Mouse (Mus musculus) kidney, adult 8-10 months (tissue): ENCODE measurements around the gene Kdelr1.
A peak's percentile ranks its signal among the peaks of the same experiment; 100 is the strongest.

ENCODE experiments used
- DNase-seq, 2 experiments: peaks; one replicate each; pipeline ENCODE4 v3.0.0; 2022

Kdelr1 gene

DNA sequence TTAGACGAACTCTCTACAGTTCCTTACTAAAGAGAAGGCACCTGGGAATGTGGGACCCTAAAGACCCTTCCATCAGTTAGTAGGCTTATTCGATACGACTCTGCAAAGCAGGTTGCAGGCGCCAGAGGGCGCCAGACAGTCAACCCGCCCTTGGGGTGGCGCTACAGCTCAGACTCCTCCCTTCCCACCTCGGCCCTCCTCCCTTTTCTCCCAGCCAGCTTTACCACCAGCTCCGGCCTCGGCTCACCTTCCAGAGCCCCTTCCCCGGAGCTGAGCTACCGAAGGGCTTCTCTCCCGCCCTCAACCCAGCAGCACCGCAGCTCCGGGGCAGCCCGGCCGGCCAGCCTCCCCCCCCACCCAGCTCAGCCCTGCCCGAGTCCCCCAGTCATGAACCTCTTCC lies at the start of gene Kdelr1:
Gene Kdelr1 (plus strand): TSS at position 149 of the 400 bp plus-strand sequence.
- peak; percentile 87 to 91 for DNase-seq

GRCm38 (mm10) chr7:45824598-45824997 lies 48.0 kb upstream of the Kdelr1 start, which contains the start of gene Kcnj14:
TSS of gene Kcnj14 (minus strand) at chr7:45824782.
- DNase-seq, result no peak

DNA sequence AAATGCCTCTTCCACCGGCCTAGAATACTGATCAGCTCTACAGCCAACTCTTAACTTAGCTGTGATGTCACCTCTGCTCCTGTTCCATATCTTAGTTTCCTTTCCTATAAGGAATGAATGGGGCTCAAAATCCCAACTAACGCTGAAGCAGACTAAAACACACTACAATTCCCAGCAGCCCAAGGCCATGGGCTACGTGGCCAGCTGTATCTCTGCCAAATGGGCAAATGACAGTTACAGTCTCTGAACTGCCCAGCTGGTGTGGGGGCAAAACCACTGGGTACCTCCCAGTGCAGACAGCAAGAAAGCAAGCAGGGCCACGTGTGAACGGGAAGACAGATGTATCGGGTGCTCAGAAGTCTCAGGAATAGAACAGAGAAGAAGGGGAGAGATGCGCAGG lies 45.9 kb upstream of the Kdelr1 start:
- DNase-seq, result no peak

GRCm38 (mm10) chr7:45830427-45831127 lies 42.0 kb upstream of the Kdelr1 start, which contains the start of gene Grwd1:
TSS of gene Grwd1 (minus strand) at chr7:45830944.
- peak; percentile 86 to 90 for DNase-seq

DNA sequence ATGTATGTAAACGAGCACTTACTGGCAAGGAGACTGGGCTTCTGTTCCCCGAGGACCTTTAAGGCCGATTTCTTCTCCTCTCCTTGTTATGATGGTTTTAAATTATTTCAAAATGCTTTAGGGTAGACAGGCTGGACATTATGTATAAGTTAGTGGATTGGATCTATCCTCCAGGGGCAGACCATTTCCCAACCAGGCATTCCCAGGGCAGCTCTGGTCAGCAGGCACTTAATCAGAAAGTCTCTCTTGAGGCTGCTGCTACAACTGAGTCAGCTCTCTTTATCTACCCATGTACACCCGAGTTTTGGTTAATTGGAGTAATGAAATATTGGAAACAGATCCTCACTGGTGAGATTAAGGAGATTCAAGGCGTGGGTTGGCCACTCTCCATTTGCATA lies 41.4 kb upstream of the Kdelr1 start:
- no peak for DNase-seq

- no peak for DNase-seq
These were observed 40.1 kb upstream of the Kdelr1 start for GRCm38 (mm10) chr7:45832428-45832827.

DNA sequence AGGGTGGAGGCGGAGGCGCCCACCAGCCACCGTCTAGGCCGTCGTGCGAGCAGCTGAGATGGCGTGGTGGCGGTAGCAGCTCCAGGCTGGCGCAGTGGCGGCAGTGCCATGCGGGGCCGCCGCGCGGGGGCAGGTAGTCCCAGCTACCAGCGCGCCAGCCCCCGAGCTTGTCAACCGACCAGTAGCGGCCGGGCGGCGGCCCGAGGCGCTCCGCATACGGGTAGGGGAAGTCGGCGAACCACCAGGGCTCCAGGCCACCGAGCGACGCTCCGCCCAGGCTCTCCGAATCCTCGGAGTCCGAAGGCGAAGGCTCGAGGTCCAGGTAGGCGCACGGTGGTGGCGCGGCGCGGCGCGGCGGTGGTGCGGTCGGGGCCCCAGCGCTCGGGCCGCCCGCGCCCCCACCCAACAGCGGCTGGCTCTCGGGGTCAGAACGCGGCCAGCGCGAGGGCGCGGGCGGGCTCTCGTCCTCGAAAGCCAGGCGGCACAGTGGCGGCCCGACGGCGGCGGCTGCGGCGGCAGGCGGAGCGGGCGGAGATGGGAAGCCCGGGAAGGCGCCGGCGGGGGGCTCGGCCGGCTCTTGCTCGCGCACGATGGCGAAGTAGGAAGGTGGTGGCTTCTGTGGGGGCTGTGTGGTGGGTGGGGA lies 39.3 kb upstream of the Kdelr1 start:
- DNase-seq, result no peak

DNA sequence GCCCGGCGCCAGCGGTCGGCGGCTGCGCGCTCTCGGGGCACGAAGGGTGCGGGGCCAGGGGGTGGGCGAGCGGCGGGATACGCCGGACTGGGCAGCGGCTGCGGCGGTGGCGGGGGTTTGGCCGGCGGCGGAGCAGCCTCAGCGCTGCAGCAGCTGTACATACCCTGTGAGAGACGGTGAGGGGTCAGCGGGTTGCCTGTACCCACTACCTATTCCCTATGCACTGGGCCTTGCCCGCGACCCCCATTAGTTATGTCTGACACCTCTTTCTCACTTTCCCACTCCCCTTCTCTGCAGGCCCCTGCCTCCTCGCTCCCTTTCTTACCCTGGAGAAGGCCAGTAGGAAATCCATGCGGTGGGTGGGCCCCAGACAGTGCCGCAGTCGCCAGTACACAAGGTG lies 38.6 kb upstream of the Kdelr1 start:
- no peak for DNase-seq

DNA sequence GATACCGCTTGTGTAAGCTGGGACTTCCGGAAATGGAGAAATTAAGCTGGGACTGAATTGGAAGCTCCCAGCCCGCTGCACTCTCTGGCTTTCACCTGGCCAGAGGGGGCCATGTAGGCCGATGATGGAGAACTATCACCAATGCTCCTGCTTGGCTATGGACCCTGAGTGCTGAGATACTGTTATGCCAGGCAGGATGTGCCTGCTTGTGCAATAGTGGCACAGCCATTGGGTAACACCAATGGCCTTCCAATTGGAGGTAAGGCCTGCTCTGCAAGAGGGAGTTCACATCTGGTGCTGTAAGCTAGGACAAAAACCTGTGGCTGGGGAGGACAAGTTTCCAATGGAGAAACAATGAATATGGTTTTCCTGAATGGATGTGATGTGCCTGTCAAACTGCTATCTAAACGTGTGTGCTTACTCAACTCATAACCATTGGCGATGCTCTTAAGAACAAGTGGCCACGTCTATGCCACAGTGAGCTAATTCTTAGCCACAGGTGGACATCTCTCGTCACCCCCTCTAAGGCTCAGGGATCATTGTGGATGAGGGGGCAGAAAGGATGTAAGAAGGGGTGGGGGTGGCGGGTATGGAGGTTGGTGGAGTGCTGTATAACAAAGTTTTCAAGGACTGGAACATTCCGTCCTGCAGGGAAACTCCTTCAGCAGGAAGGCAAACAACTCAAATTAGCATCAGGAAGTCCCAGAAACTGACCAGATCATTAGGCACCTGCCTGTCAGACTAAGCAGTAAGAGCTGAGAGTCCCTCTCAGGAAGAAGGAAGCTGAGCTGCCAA lies 29.4 kb upstream of the Kdelr1 start:
- DNase-seq, result no peak

GRCm38 (mm10) chr7:45848447-45849027 lies 24.0 kb upstream of the Kdelr1 start:
- no peak for DNase-seq

GRCm38 (mm10) chr7:45850661-45851060 lies 21.9 kb upstream of the Kdelr1 start:
- no peak for DNase-seq

GRCm38 (mm10) chr7:45853089-45853488 lies 19.5 kb upstream of the Kdelr1 start:
- DNase-seq, result no peak

DNA sequence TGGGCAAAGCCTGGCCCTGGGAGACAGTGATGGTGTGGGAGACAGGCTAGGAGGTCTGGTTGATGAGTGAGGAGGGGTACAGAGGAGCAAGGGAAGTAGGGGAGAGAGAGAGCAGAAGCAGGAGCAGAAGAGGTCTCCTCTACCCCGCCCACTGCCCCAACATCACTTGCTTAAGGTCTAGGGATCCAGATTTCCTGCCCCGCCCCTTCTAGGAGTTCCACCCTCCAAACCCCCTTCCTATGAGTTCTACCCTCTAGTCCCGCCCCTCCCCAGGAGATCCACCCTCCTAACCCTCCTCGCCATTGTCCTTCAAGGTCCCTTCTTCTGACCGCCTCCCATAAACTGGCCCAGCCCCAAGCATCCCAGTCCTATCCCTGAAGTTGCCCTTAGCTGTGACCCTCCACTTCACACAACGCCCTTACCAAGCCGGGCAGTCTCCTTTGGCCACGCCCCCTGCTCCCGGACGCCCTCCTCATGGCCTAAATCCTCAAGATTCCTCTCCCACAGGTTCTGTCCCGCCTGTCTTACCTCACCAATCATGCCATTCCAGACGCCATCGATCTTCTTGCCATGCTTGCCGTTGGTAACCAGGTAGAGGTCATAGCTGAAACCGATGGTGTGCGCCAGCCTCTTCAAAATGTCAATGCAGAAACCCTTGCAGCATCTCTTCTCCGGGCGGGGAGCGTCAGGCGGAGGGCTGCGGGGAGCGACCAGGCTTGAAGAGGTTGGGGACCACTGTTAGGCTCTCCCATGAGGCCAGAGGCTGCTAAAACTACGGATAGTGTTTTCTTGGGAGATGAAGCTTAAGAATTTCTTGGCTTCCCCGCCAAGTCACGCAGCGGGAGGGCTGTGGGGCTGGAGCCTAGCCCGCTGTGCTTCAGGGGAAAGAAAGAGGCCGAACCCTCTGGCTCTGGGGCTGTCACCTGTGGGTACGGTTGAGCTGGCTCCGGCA lies 15.3 kb upstream of the Kdelr1 start:
- no peak for DNase-seq

DNA sequence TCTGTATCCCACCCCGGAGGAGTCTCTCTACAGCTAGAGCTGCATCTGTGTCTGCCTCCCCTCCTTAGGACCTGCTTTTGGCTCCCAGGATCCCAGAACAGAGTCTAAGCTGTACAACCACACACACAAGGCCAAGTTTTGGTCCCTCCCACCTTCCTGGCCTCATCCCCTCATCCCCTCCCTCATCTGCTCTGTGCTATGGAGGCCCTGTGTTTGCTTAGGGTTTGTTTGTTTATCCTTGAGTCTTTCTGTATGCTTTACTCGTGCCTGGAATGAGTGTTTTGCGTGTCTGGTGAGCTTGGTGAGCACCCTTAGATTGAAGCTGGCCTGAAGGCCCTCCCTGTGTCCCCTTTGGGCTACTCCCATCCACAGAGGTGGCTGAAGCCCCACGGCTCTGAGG lies 13.6 kb upstream of the Kdelr1 start:
- no peak for DNase-seq

DNA sequence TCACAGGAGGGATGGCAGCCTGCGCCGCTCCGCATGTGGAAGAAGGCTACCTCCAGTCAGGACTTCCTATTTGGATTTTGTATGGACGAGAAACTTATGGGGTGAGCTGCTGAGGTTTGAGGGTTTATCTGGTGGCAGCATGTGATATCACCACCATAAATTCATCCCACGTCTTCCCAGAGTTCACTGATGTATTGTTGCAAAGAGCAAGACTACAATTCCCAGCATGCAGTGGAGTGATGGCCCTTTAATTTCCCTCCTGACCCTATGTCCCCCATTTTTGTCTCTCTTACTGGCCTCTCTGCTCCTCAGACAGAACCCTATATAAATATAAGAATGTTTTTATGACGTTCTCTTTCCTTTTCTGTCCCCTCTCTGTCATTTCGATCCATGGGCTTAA lies 9.8 kb upstream of the Kdelr1 start:
- DNase-seq, result no peak

DNA sequence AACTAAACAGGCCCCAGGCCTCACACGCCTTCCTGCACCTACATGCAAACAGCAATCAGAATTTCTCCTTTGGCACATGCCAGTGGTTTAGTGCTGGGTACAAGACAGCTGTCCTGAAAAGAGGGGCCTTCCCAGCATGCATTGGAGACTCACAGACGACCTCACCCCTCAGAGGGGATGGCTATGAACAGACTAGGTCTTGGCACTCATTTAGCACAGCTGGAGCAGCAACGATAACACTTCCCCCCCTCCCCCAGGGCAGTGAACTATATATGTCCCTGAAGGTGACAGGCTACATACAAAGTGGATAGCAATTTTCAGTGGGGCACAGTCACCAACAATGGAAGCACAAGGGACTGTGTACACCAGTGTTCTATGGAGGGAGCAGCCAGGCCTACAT lies 8.1 kb upstream of the Kdelr1 start:
- DNase-seq, result no peak

GRCm38 (mm10) chr7:45865925-45866910 lies 6.4 kb upstream of the Kdelr1 start:
- DNase-seq, result peak; percentile 85 to 88

GRCm38 (mm10) chr7:45867871-45868270 lies 4.7 kb upstream of the Kdelr1 start:
- DNase-seq, result no peak

GRCm38 (mm10) chr7:45869107-45869670 lies 3.4 kb upstream of the Kdelr1 start:
- DNase-seq, result no peak

GRCm38 (mm10) chr7:45869787-45870186 lies 2.8 kb upstream of the Kdelr1 start:
- DNase-seq, result no peak
